Mouse (Mus musculus) right cerebral cortex, postnatal 4 days (tissue): ENCODE data around the gene Myadml2.
"Not testable (repeated sequence)": the region's sequence is repeated elsewhere in the genome, so short reads cannot be mapped to it uniquely, and the experiment has no call there.

ENCODE experiments used
- DNase-seq: peaks from one replicate; pipeline ENCODE4 v3.0.0-alpha.2; 2022

The Myadml2 gene

GRCm38 (mm10) chr11:120648001-120648476 is at the start of gene Myadml2:
TSS of gene Myadml2 (minus strand) at chr11:120648158.
- DNase-seq, result no peak

GRCm38 (mm10) chr11:120697741-120698140 is 49.8 kb upstream of the Myadml2 start:
- DNase-seq, result no peak

GRCm38 (mm10) chr11:120696568-120696967 is 48.6 kb upstream of the Myadml2 start:
- DNase-seq, result no peak

- DNase-seq, result no peak
Measured at GRCm38 (mm10) chr11:120695641-120696040, 47.7 kb upstream of the Myadml2 start.

- no peak for DNase-seq
Measured at GRCm38 (mm10) chr11:120695184-120695583, 47.2 kb upstream of the Myadml2 start.

GRCm38 (mm10) chr11:120693461-120693860 is 45.5 kb upstream of the Myadml2 start:
- DNase-seq, result no peak

- no peak for DNase-seq
Measured at GRCm38 (mm10) chr11:120692471-120693011, 44.6 kb upstream of the Myadml2 start.

GRCm38 (mm10) chr11:120689365-120689764 is 41.4 kb upstream of the Myadml2 start:
- DNase-seq, result no peak

GRCm38 (mm10) chr11:120686650-120687272 is 38.8 kb upstream of the Myadml2 start:
- DNase-seq, result no peak

GRCm38 (mm10) chr11:120684660-120685059 is 36.7 kb upstream of the Myadml2 start:
- DNase-seq, result no peak

GRCm38 (mm10) chr11:120684086-120684485 is 36.1 kb upstream of the Myadml2 start:
- no peak for DNase-seq

GRCm38 (mm10) chr11:120683536-120683935 is 35.6 kb upstream of the Myadml2 start:
- DNase-seq, result no peak

- DNase-seq, result no peak
Measured at GRCm38 (mm10) chr11:120682683-120683082, 34.7 kb upstream of the Myadml2 start.

GRCm38 (mm10) chr11:120679909-120680308 is 32.0 kb upstream of the Myadml2 start:
- DNase-seq, result no peak

GRCm38 (mm10) chr11:120676951-120677350 is 29.0 kb upstream of the Myadml2 start:
- no peak for DNase-seq

- not testable (repeated sequence) for DNase-seq
Measured at GRCm38 (mm10) chr11:120675875-120676274, 27.9 kb upstream of the Myadml2 start.

GRCm38 (mm10) chr11:120673594-120674122 is 25.7 kb upstream of the Myadml2 start:
- no peak for DNase-seq

- peak; percentile 92 for DNase-seq
Measured at GRCm38 (mm10) chr11:120672687-120673593, 25.0 kb upstream of the Myadml2 start, which contains the start of gene Aspscr1. TSS of gene Aspscr1 (plus strand) at chr11:120672973.

GRCm38 (mm10) chr11:120666617-120667016 is 18.7 kb upstream of the Myadml2 start:
- DNase-seq, result no peak

- DNase-seq, result no peak
Measured at GRCm38 (mm10) chr11:120665406-120665805, 17.4 kb upstream of the Myadml2 start.

- DNase-seq, result no peak
Measured at GRCm38 (mm10) chr11:120663714-120664113, 15.8 kb upstream of the Myadml2 start.

- no peak for DNase-seq
Measured at GRCm38 (mm10) chr11:120662759-120663158, 14.8 kb upstream of the Myadml2 start.

- DNase-seq, result no peak
Measured at GRCm38 (mm10) chr11:120661076-120661460, 13.1 kb upstream of the Myadml2 start, which contains the start of gene Notum. TSS of gene Notum (minus strand) at chr11:120661175.
